9 mouse cellular contexts compared by ENCODE assay signal in the genomic region with DNA sequence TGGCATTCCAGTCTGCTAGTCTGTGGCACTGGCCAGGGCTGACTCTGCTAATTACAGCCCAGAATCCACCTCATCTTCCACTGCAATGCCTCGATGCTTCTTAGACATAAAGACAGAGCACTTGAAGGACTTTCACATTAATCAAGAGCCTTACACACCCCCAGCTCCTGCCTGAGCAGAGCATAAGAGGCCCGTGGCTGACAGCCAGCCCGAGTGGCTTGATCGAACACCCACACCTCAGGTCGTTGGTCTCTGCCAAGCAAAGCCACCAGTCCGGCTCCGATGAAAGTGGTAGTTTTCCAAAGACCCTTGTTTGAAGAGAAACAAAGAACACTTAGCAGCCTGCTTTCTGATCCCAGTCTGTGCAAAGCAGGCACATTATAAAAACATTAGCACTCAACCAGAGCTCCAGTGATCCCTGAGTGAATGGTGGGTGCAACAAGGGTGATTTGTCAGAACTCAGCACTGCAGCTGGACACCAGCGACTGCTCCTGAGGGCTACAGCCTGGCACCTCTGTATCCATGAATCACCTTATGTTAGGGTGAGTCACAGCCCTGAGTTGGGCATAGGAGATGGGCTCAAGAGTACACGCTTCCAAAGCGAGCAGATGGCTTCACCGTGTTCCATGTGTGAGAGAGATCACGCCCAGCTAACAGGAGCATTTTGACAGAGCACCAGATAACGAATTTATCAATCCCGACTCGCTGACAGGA.
DNase-seq lines count a peak whose midpoint lies in the region; ATAC-seq and TF ChIP-seq lines count a peak whose summit lies in the region.
"Had no signal": no experiment of that assay in that cellular context is flagged by ENCODE, and none has a peak within 500 bp of the region (broad histone marks: within the 10 kb centered on the region; RNA-seq: fewer than 3 reads in every experiment).

No protein-coding gene starts in this region.

- intact Hi-C loops in heart, adult 2 months (cut with DNase I), result no loop called here

- no peak overlapping the region for H3K4me3 ChIP-seq in heart, embryonic 13.5 days
- H3K4me3 ChIP-seq in heart, adult 2 months, result no peak overlapping the region
- H3K4me3 ChIP-seq in intestine, postnatal 0 days (ENCODE audit: low read depth, low read length), result no peak overlapping the region
- H3K4me3 ChIP-seq: embryonic facial prominence, embryonic 12.5 days had no signal

- H3K79me2 ChIP-seq in heart, adult 2 months (replicated peaks; ENCODE audit: control insufficient read depth, insufficient read depth, low read length), result no peaks in the 10 kb centered on the region

- 19% methylated on average over 15 of the region's 15 CpGs for WGBS in heart, embryonic 13.5 days
- WGBS in heart, adult 2 months, result 54% methylated on average over 15 of the region's 15 CpGs
- WGBS in intestine, postnatal 0 days, result 56% methylated on average over 15 of the region's 15 CpGs

- peak overlapping the region; percentile 45 for H3K4me2 ChIP-seq in heart, embryonic 13.5 days
- no peak overlapping the region for H3K4me2 ChIP-seq in intestine, postnatal 0 days (replicated peaks; ENCODE audit: low read depth)
- H3K4me2 ChIP-seq: embryonic facial prominence, embryonic 12.5 days had no signal

- H3K27me3 ChIP-seq in heart, embryonic 13.5 days (replicated peaks), result no peaks in the 10 kb centered on the region
- 0 out of 2 replicates have a peak, but pooled peaks cover 2% of the 10 kb centered on the region for H3K27me3 ChIP-seq in heart, adult 2 months (ENCODE audit: control insufficient read depth, insufficient read depth, low read length)
- no peaks in the 10 kb centered on the region for H3K27me3 ChIP-seq in intestine, postnatal 0 days (replicated peaks; ENCODE audit: control insufficient read depth, insufficient read depth, low read length)
- H3K27me3 ChIP-seq: embryonic facial prominence, embryonic 12.5 days had no signal

- no peak for TF ChIP-seq POLR2A in heart, adult 2 months (IDR thresholded peaks at IDR 0.05; ENCODE audit: insufficient read depth, low read depth, low read length)

- no peaks in the 10 kb centered on the region for H3K36me3 ChIP-seq in heart, embryonic 13.5 days
- no peaks in the 10 kb centered on the region for H3K36me3 ChIP-seq in heart, adult 2 months (ENCODE audit: control insufficient read depth, insufficient read depth, low read length)
- no peaks in the 10 kb centered on the region for H3K36me3 ChIP-seq in intestine, postnatal 0 days (ENCODE audit: control insufficient read depth, insufficient read depth)
- H3K36me3 ChIP-seq: embryonic facial prominence, embryonic 12.5 days had no signal

- H3K4me1 ChIP-seq in heart, embryonic 13.5 days, result peaks cover 14% of the 10 kb centered on the region
- H3K4me1 ChIP-seq in heart, adult 2 months (ENCODE audit: control insufficient read depth, insufficient read depth, low read length), result no peaks in the 10 kb centered on the region
- no peaks in the 10 kb centered on the region for H3K4me1 ChIP-seq in intestine, postnatal 0 days (replicated peaks; ENCODE audit: control insufficient read depth, insufficient read depth, low read length)
- H3K4me1 ChIP-seq: embryonic facial prominence, embryonic 12.5 days had no signal

- no peak for TF ChIP-seq CTCF in heart, adult 2 months (IDR thresholded peaks at IDR 0.05)
- TF ChIP-seq CTCF in intestine, postnatal 0 days (IDR thresholded peaks at IDR 0.05; ENCODE audit: low read depth), result no peak

- no peak for TF ChIP-seq EP300 in heart, adult 2 months (IDR thresholded peaks at IDR 0.05; ENCODE audit: insufficient read depth, low read depth, low read length)

- ATAC-seq in heart, embryonic 13.5 days (ENCODE audit: extremely low read depth, insufficient number of reproducible peaks, low FRiP score, low TSS enrichment), result no peak
- no peak for ATAC-seq in intestine, postnatal 0 days

- no peaks in the 10 kb centered on the region for H3K9me3 ChIP-seq in heart, embryonic 13.5 days
- no peaks in the 10 kb centered on the region for H3K9me3 ChIP-seq in intestine, postnatal 0 days (ENCODE audit: control insufficient read depth)
- H3K9me3 ChIP-seq: embryonic facial prominence, embryonic 12.5 days had no signal

- no peak overlapping the region for H3K9ac ChIP-seq in heart, embryonic 13.5 days
- H3K9ac ChIP-seq in heart, adult 2 months (ENCODE audit: low read depth, low read length), result no peak overlapping the region
- no peak overlapping the region for H3K9ac ChIP-seq in intestine, postnatal 0 days (ENCODE audit: low read depth, low read length)
- H3K9ac ChIP-seq: embryonic facial prominence, embryonic 12.5 days had no signal

- no peak for DNase-seq in heart, adult 2 months
- DNase-seq in adrenal gland, postnatal 14 days, result peak; percentile 27
- DNase-seq in embryo, embryonic 10.5 days (ENCODE audit: low spot score), result peak; percentile 40
- peak; percentile 75 to 81 for DNase-seq in layer of hippocampus, postnatal 14 days (ENCODE audit: low spot score in 2 of 2)
- no peak for DNase-seq in natural killer cell, adult 2 months (ENCODE audit: low spot score in 2 of 2)
- no peak for DNase-seq in spleen, postnatal 36 days (ENCODE audit: low spot score in 2 of 2)

- 0 out of 2 replicates have a peak overlapping the region, but pooled peaks have one; percentile 10 for H3K27ac ChIP-seq in heart, embryonic 13.5 days (replicated peaks)
- no peak overlapping the region for H3K27ac ChIP-seq in heart, adult 2 months
- no peak overlapping the region for H3K27ac ChIP-seq in intestine, postnatal 0 days (ENCODE audit: low read depth, low read length)
- H3K27ac ChIP-seq: embryonic facial prominence, embryonic 12.5 days had no signal

Comparison
In these comparisons a context has a peak if more than half of its experiments do, and no peak if none do; other contexts are left out.
1. DNase-seq: peak in adrenal gland, postnatal 14 days (single experiment), embryo, embryonic 10.5 days (single experiment) and layer of hippocampus, postnatal 14 days (2 of 2); none in heart, adult 2 months (0 of 2), natural killer cell, adult 2 months (0 of 2) and spleen, postnatal 36 days (0 of 2).